Comparison of ENCODE assay signal across 18 mouse cellular contexts in the genomic region with DNA sequence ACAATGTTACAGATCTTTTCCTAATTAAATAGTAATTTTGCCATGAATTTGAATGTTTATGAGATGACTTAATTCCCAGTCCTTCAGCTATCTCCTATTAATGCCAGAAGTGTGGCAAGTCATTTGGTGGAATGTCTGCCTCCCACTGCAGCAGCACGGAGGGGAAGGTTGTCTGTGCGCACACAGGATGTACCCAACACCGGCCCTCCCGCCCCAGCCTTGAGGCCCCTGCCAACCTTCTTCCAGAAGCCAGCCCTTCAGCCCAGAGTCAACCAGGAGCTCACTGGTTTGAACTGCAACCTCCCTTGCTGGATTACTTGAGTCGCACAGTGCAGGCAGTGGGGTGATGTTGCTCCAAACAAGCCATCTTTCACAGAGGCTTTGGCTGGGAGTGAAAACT.
"Had no signal": no experiment of that assay in that cellular context is flagged by ENCODE, and none has a peak within 500 bp of the region (broad histone marks: within the 10 kb centered on the region; RNA-seq: fewer than 3 reads in every experiment).

No protein-coding gene starts in this region.

- H3K4me2 ChIP-seq: limb, embryonic 12.5 days; limb, embryonic 15.5 days; liver, embryonic 12.5 days; liver, embryonic 15.5 days; lung, embryonic 15.5 days had no signal

- DNase-seq: kidney, adult 2 months; kidney, postnatal 14 days; kidney, postnatal 4 days; left cerebral cortex, postnatal 4 days; lung, adult 18-20 months; lung, postnatal 10 days; lung, postnatal 36 days; midbrain, embryonic 14.5 days; thymus, postnatal 25 days had no signal

- H3K27ac ChIP-seq: left cerebral cortex, adult 2 months; limb, embryonic 12.5 days; limb, embryonic 15.5 days; liver, embryonic 12.5 days; liver, embryonic 15.5 days; lung, embryonic 15.5 days; midbrain, embryonic 10.5 days had no signal

- ATAC-seq: intestine, postnatal 0 days; liver, embryonic 12.5 days had no signal

- H3K27me3 ChIP-seq: limb, embryonic 12.5 days; limb, embryonic 15.5 days; liver, embryonic 12.5 days; liver, embryonic 15.5 days; lung, embryonic 15.5 days; megakaryocyte, embryonic 14.5 days had no signal

- H3K4me1 ChIP-seq: limb, embryonic 12.5 days; limb, embryonic 15.5 days; liver, embryonic 12.5 days; liver, embryonic 15.5 days; lung, embryonic 15.5 days; megakaryocyte, embryonic 14.5 days; midbrain, embryonic 10.5 days had no signal

- H3K4me3 ChIP-seq: left cerebral cortex, adult 2 months; limb, embryonic 12.5 days; limb, embryonic 15.5 days; liver, embryonic 12.5 days; liver, embryonic 15.5 days; lung, embryonic 15.5 days; megakaryocyte, embryonic 14.5 days; midbrain, embryonic 10.5 days had no signal

- H3K9ac ChIP-seq: limb, embryonic 12.5 days; limb, embryonic 15.5 days; liver, embryonic 12.5 days; liver, embryonic 15.5 days; lung, embryonic 15.5 days had no signal

- H3K9me3 ChIP-seq: limb, embryonic 12.5 days; limb, embryonic 15.5 days; liver, embryonic 12.5 days; liver, embryonic 15.5 days; lung, embryonic 15.5 days; megakaryocyte, embryonic 14.5 days; midbrain, embryonic 10.5 days had no signal
